Mouse (Mus musculus) intestine, embryonic 14.5 days (tissue): ENCODE measurements around the gene F2rl1. TPM values are rescaled to one million over a fixed set of nuclear protein-coding genes. Genes with fewer than 3 reads are reported as not detected.

Experiments
- ATAC-seq: fragments of 200-750 bp; cut with Nextera tagmentation; replicated peaks from 2 replicates; pipeline ENCODE4 v1.8.0; 2017; ENCODE audit warnings: low read depth, moderate number of reproducible peaks, moderate TSS enrichment, moderate library complexity; ENCODE audit not compliant: low FRiP score, low TSS enrichment
- DNase-seq: peaks from one replicate; pipeline ENCODE4 v3.0.0-alpha.2; 2018; ENCODE audit warnings: low spot score
- H3K27ac ChIP-seq: fragments of 300-500 bp; sonication (generic); 2 replicates; pipeline ENCODE4 v1.5.1; 2014; ENCODE audit warnings: low read depth, mild to moderate bottlenecking, control low read depth
- H3K27me3 ChIP-seq: fragments of 300-500 bp; sonication (generic); replicated peaks from 2 replicates; pipeline ENCODE4 v1.6.1; 2014; ENCODE audit warnings: low read length, control low read depth; ENCODE audit not compliant: control insufficient read depth, insufficient read depth
- H3K36me3 ChIP-seq: fragments of 300-500 bp; sonication (generic); 2 replicates; pipeline ENCODE4 v1.6.1; 2014; ENCODE audit warnings: low read length, control low read depth; ENCODE audit not compliant: control insufficient read depth, insufficient read depth
- H3K4me1 ChIP-seq: fragments of 300-500 bp; sonication (generic); replicated peaks from 2 replicates; pipeline ENCODE4 v1.6.1; 2014; ENCODE audit warnings: low read length, control low read depth, mixed read lengths; ENCODE audit not compliant: control insufficient read depth, insufficient read depth
- H3K4me2 ChIP-seq: fragments of 300-500 bp; sonication (generic); 2 replicates; pipeline ENCODE4 v1.6.1; 2014; ENCODE audit warnings: low read length
- H3K4me3 ChIP-seq: fragments of 300-500 bp; sonication (generic); 2 replicates; pipeline ENCODE4 v1.5.1; 2014; ENCODE audit warnings: low read depth, low read length, control low read depth, mixed read lengths
- H3K9ac ChIP-seq: fragments of 300-500 bp; sonication (generic); 2 replicates; pipeline ENCODE4 v1.6.1; 2014; ENCODE audit warnings: mild to moderate bottlenecking, low read length
- H3K9me3 ChIP-seq: fragments of 300-500 bp; sonication (generic); 2 replicates; pipeline ENCODE4 v1.6.1; 2016; ENCODE audit warnings: low read length, control low read depth; ENCODE audit not compliant: control insufficient read depth
- WGBS: fragments of 180-500 bp; shearing (Covaris S2); extraction: QIAGEN DNeasy Blood & Tissue Kit; methylation state at CpG from one replicate; pipeline ENCODE4 v1.1.7; 2014; 5-methylcytosine and 5-hydroxymethylcytosine counted together
- polyA plus RNA-seq: library from polyadenylated mRNA; unstranded; fragments of >200 nt; fragmentation: Nextera tagmentation; extraction: Ambion mirVana; gene quantifications from 2 replicates; pipeline ENCODE4 v1.2.1, GENCODE M21; 2014

Gene F2rl1
- polyA plus RNA-seq, result 14.2 and 14.3 TPM in 2 replicates

GRCm38 (mm10) chr13:95524674-95525491 is at the start of gene F2rl1:
Gene F2rl1, minus strand, starts transcription at chr13:95525227.
- under 1% methylated on average over 54 of the region's 54 CpGs for WGBS
- H3K4me1 ChIP-seq, result no peaks in the 10 kb centered on the region; the same call in 1 of the 2 replicates
- ATAC-seq (peak; percentile 90), DNase-seq (peak; percentile 81)
- H3K9me3 ChIP-seq, result no peaks in the 10 kb centered on the region
- H3K27ac ChIP-seq, result peak within 1 kb of the TSS; percentile 47; the same call in 1 of the 2 replicates
- H3K4me3 ChIP-seq, result peak within 1 kb of the TSS; percentile 37
- no peaks in the 10 kb centered on the region for H3K36me3 ChIP-seq
- peak within 1 kb of the TSS; percentile 82 for H3K4me2 ChIP-seq
- H3K9ac ChIP-seq, result peak within 1 kb of the TSS; percentile 27
- H3K27me3 ChIP-seq, result peaks cover 25% of the 10 kb centered on the region

GRCm38 (mm10) chr13:95570877-95571276 is 45.9 kb upstream of the F2rl1 start:
- H3K9ac ChIP-seq, result no peak overlapping the region
- 0 out of 2 replicates have a peak, but pooled peaks cover 3% of the 10 kb centered on the region for H3K9me3 ChIP-seq
- no peak overlapping the region for H3K4me2 ChIP-seq
- no peak overlapping the region for H3K27ac ChIP-seq
- no peaks in the 10 kb centered on the region for H3K4me1 ChIP-seq
- 94% methylated on average over 4 of the region's 4 CpGs for WGBS
- H3K4me3 ChIP-seq, result no peak overlapping the region
- H3K36me3 ChIP-seq, result no peaks in the 10 kb centered on the region
- H3K27me3 ChIP-seq, result no peaks in the 10 kb centered on the region
- ATAC-seq (no peak), DNase-seq (no peak)

- Histone ChIP-seq H3K4me1 (no peaks in the 10 kb centered on the region), H3K27me3 (no peaks in the 10 kb centered on the region), H3K36me3 (no peaks in the 10 kb centered on the region), H3K4me3 (no peak overlapping the region), H3K27ac (no peak overlapping the region), H3K9ac (no peak overlapping the region), H3K9me3 (0 out of 2 replicates have a peak, but pooled peaks cover 3% of the 10 kb centered on the region), H3K4me2 (no peak overlapping the region)
- DNase-seq (no peak), ATAC-seq (no peak)
These were observed 44.3 kb upstream of the F2rl1 start for GRCm38 (mm10) chr13:95569326-95569725.

- DNase-seq (no peak), ATAC-seq (no peak)
- H3K4me3 ChIP-seq, result no peak overlapping the region
- 98% methylated on average over 3 of the region's 3 CpGs for WGBS
- no peak overlapping the region for H3K27ac ChIP-seq
- H3K27me3 ChIP-seq, result no peaks in the 10 kb centered on the region
- H3K9ac ChIP-seq, result no peak overlapping the region
- no peak overlapping the region for H3K4me2 ChIP-seq
- no peaks in the 10 kb centered on the region for H3K4me1 ChIP-seq
- no peaks in the 10 kb centered on the region for H3K36me3 ChIP-seq
- H3K9me3 ChIP-seq, result 0 out of 2 replicates have a peak, but pooled peaks cover 3% of the 10 kb centered on the region
These were observed 43.3 kb upstream of the F2rl1 start for GRCm38 (mm10) chr13:95568336-95568735.

- H3K27me3 ChIP-seq, result no peaks in the 10 kb centered on the region
- H3K9ac ChIP-seq, result no peak overlapping the region
- H3K27ac ChIP-seq, result no peak overlapping the region
- 93% methylated on average over 15 of the region's 15 CpGs for WGBS
- DNase-seq, result no peak
- H3K4me1 ChIP-seq, result no peaks in the 10 kb centered on the region
- H3K4me2 ChIP-seq, result no peak overlapping the region
- ATAC-seq, result no peak
- H3K9me3 ChIP-seq, result 0 out of 2 replicates have a peak, but pooled peaks cover 3% of the 10 kb centered on the region
- H3K36me3 ChIP-seq, result no peaks in the 10 kb centered on the region
- H3K4me3 ChIP-seq, result no peak overlapping the region
These were observed 42.0 kb upstream of the F2rl1 start for GRCm38 (mm10) chr13:95566841-95567551.

- peak; percentile 86 for DNase-seq
- 1% methylated on average over 3 of the region's 3 CpGs for WGBS
- Histone ChIP-seq H3K9ac (no peak overlapping the region), H3K4me2 (no peak overlapping the region), H3K27ac (no peak overlapping the region), H3K9me3 (no peaks in the 10 kb centered on the region), H3K4me1 (no peaks in the 10 kb centered on the region), H3K36me3 (no peaks in the 10 kb centered on the region), H3K27me3 (no peaks in the 10 kb centered on the region), H3K4me3 (no peak overlapping the region)
- peak; percentile 58 for ATAC-seq
These were observed 38.7 kb upstream of the F2rl1 start for GRCm38 (mm10) chr13:95563693-95564092.

- Histone ChIP-seq H3K27ac (no peak overlapping the region), H3K4me2 (no peak overlapping the region), H3K9ac (no peak overlapping the region), H3K4me3 (no peak overlapping the region), H3K9me3 (no peaks in the 10 kb centered on the region), H3K4me1 (no peaks in the 10 kb centered on the region), H3K36me3 (no peaks in the 10 kb centered on the region), H3K27me3 (no peaks in the 10 kb centered on the region)
- no peak for ATAC-seq
- WGBS, result 62% methylated on average over 10 of the region's 10 CpGs
- no peak for DNase-seq
These were observed 38.1 kb upstream of the F2rl1 start for GRCm38 (mm10) chr13:95563066-95563610.

GRCm38 (mm10) chr13:95557326-95557725 is 32.3 kb upstream of the F2rl1 start:
- no peak for DNase-seq
- no peak overlapping the region for H3K4me3 ChIP-seq
- no peaks in the 10 kb centered on the region for H3K9me3 ChIP-seq
- no peaks in the 10 kb centered on the region for H3K4me1 ChIP-seq
- no peak for ATAC-seq
- H3K27me3 ChIP-seq, result no peaks in the 10 kb centered on the region
- H3K4me2 ChIP-seq, result no peak overlapping the region
- H3K36me3 ChIP-seq, result no peaks in the 10 kb centered on the region
- no peak overlapping the region for H3K9ac ChIP-seq
- no peak overlapping the region for H3K27ac ChIP-seq
- WGBS, result 79% methylated on average over 7 of the region's 7 CpGs
